Mouse (Mus musculus): ENCODE data around the gene Iqcj. TPM values are rescaled to one million over a fixed set of nuclear protein-coding genes. Genes with fewer than 3 reads are reported as not detected.

The Iqcj gene
- polyA plus RNA-seq, 1 experiment from 2014 or later: not detected

GRCm38 (mm10) chr3:67918098-67918497, 26.1 kb downstream of the Iqcj start:
- Histone ChIP-seq H3K4me1 (no peaks in the 10 kb centered on the region), H3K4me2 (no peak overlapping the region), H3K4me3 (no peak overlapping the region), H3K27me3 (no peaks in the 10 kb centered on the region), H3K27ac (no peak overlapping the region), H3K9ac (no peak overlapping the region), H3K9me3 (no peaks in the 10 kb centered on the region), H3K36me3 (no peaks in the 10 kb centered on the region)
- ATAC-seq (ENCODE audit: insufficient number of reproducible peaks, insufficient read depth, low FRiP score, low TSS enrichment, low read depth): no peak
- 83% methylated on average over 3 of the region's 3 CpGs for WGBS

- Histone ChIP-seq H3K27me3 (no peaks in the 10 kb centered on the region), H3K27ac (no peak overlapping the region), H3K36me3 (no peaks in the 10 kb centered on the region), H3K9me3 (no peaks in the 10 kb centered on the region), H3K9ac (no peak overlapping the region), H3K4me3 (no peak overlapping the region), H3K4me1 (no peaks in the 10 kb centered on the region), H3K4me2 (no peak overlapping the region)
- ATAC-seq (ENCODE audit: insufficient number of reproducible peaks, insufficient read depth, low FRiP score, low TSS enrichment, low read depth): 0 out of 2 replicates have a peak, but pooled peaks have one; percentile 32
- 61% methylated on average over 8 of the region's 8 CpGs for WGBS
Observed at GRCm38 (mm10) chr3:67918634-67919259, 26.7 kb downstream of the Iqcj start.

- Histone ChIP-seq H3K4me3 (no peak overlapping the region), H3K27ac (no peak overlapping the region), H3K27me3 (no peaks in the 10 kb centered on the region), H3K9ac (no peak overlapping the region), H3K36me3 (no peaks in the 10 kb centered on the region), H3K4me1 (no peaks in the 10 kb centered on the region), H3K4me2 (no peak overlapping the region), H3K9me3 (no peaks in the 10 kb centered on the region)
- ATAC-seq (ENCODE audit: insufficient number of reproducible peaks, insufficient read depth, low FRiP score, low TSS enrichment, low read depth): no peak
- 83% methylated on average over 4 of the region's 4 CpGs for WGBS
Observed at GRCm38 (mm10) chr3:67923095-67923494, 31.1 kb downstream of the Iqcj start.

- no peak for ATAC-seq (ENCODE audit: insufficient number of reproducible peaks, insufficient read depth, low FRiP score, low TSS enrichment, low read depth)
- whole genome bisulfite sequencing: 44% methylated on average over 2 of the region's 2 CpGs
- no peaks in the 10 kb centered on the region for H3K9me3 ChIP-seq
- H3K27me3 ChIP-seq: no peaks in the 10 kb centered on the region
- no peaks in the 10 kb centered on the region for H3K4me1 ChIP-seq
- H3K9ac ChIP-seq: no peak overlapping the region
- H3K27ac ChIP-seq: no peak overlapping the region
- H3K4me2 ChIP-seq: no peak overlapping the region
- H3K4me3 ChIP-seq: no peak overlapping the region
- no peaks in the 10 kb centered on the region for H3K36me3 ChIP-seq
Observed at GRCm38 (mm10) chr3:67925453-67925852, 33.4 kb downstream of the Iqcj start.

GRCm38 (mm10) chr3:67930424-67931133, 38.6 kb downstream of the Iqcj start:
- no peaks in the 10 kb centered on the region for H3K9me3 ChIP-seq
- no peak overlapping the region for H3K4me3 ChIP-seq
- no peak for ATAC-seq (ENCODE audit: insufficient number of reproducible peaks, insufficient read depth, low FRiP score, low TSS enrichment, low read depth)
- 85% methylated on average over 10 of the region's 10 CpGs for WGBS
- H3K4me1 ChIP-seq: no peaks in the 10 kb centered on the region
- no peaks in the 10 kb centered on the region for H3K36me3 ChIP-seq
- no peak overlapping the region for H3K9ac ChIP-seq
- no peaks in the 10 kb centered on the region for H3K27me3 ChIP-seq
- H3K4me2 ChIP-seq: no peak overlapping the region
- no peak overlapping the region for H3K27ac ChIP-seq

- Histone ChIP-seq H3K4me2 (no peak overlapping the region), H3K4me3 (no peak overlapping the region), H3K27ac (no peak overlapping the region), H3K27me3 (no peaks in the 10 kb centered on the region), H3K9ac (no peak overlapping the region), H3K36me3 (no peaks in the 10 kb centered on the region), H3K4me1 (no peaks in the 10 kb centered on the region), H3K9me3 (no peaks in the 10 kb centered on the region)
- 91% methylated on average over 8 of the region's 8 CpGs for WGBS
- no peak for ATAC-seq (ENCODE audit: insufficient number of reproducible peaks, insufficient read depth, low FRiP score, low TSS enrichment, low read depth)
Observed at GRCm38 (mm10) chr3:67931181-67931580, 39.2 kb downstream of the Iqcj start.

- Histone ChIP-seq H3K4me1 (no peaks in the 10 kb centered on the region), H3K4me3 (no peak overlapping the region), H3K27me3 (no peaks in the 10 kb centered on the region), H3K27ac (no peak overlapping the region), H3K9me3 (no peaks in the 10 kb centered on the region), H3K36me3 (no peaks in the 10 kb centered on the region), H3K9ac (no peak overlapping the region), H3K4me2 (no peak overlapping the region)
- no peak for ATAC-seq (ENCODE audit: insufficient number of reproducible peaks, insufficient read depth, low FRiP score, low TSS enrichment, low read depth)
- WGBS: 66% methylated on average over 3 of the region's 3 CpGs
Observed at GRCm38 (mm10) chr3:67931914-67932313, 39.9 kb downstream of the Iqcj start.

- Histone ChIP-seq H3K36me3 (no peaks in the 10 kb centered on the region), H3K4me1 (no peaks in the 10 kb centered on the region), H3K9me3 (no peaks in the 10 kb centered on the region), H3K27ac (no peak overlapping the region), H3K27me3 (no peaks in the 10 kb centered on the region), H3K4me2 (no peak overlapping the region), H3K4me3 (no peak overlapping the region), H3K9ac (no peak overlapping the region)
- 81% methylated on average over 3 of the region's 3 CpGs for WGBS
- ATAC-seq (ENCODE audit: insufficient number of reproducible peaks, insufficient read depth, low FRiP score, low TSS enrichment, low read depth): no peak
Observed at GRCm38 (mm10) chr3:67935829-67936228, 43.8 kb downstream of the Iqcj start.

- Histone ChIP-seq H3K9ac (no peak overlapping the region), H3K36me3 (no peaks in the 10 kb centered on the region), H3K27ac (no peak overlapping the region), H3K27me3 (no peaks in the 10 kb centered on the region), H3K4me2 (no peak overlapping the region), H3K4me3 (no peak overlapping the region), H3K4me1 (no peaks in the 10 kb centered on the region), H3K9me3 (no peaks in the 10 kb centered on the region)
- no peak for ATAC-seq (ENCODE audit: insufficient number of reproducible peaks, insufficient read depth, low FRiP score, low TSS enrichment, low read depth)
- WGBS: 82% methylated on average over 2 of the region's 2 CpGs
Observed at GRCm38 (mm10) chr3:67947000-67947399, 55.0 kb downstream of the Iqcj start.

- no peak overlapping the region for H3K9ac ChIP-seq
- peaks cover 15% of the 10 kb centered on the region for H3K4me1 ChIP-seq
- no peak overlapping the region for H3K4me2 ChIP-seq
- H3K27me3 ChIP-seq: no peaks in the 10 kb centered on the region
- H3K27ac ChIP-seq: no peak overlapping the region
- no peaks in the 10 kb centered on the region for H3K36me3 ChIP-seq
- no peaks in the 10 kb centered on the region for H3K9me3 ChIP-seq
- ATAC-seq (ENCODE audit: insufficient number of reproducible peaks, insufficient read depth, low FRiP score, low TSS enrichment, low read depth): no peak
- 41% methylated on average over 5 of the region's 5 CpGs for WGBS
- no peak overlapping the region for H3K4me3 ChIP-seq
Observed at GRCm38 (mm10) chr3:67952517-67952940, 60.5 kb downstream of the Iqcj start.

- no peak for ATAC-seq (ENCODE audit: insufficient number of reproducible peaks, insufficient read depth, low FRiP score, low TSS enrichment, low read depth)
- H3K4me3 ChIP-seq: no peak overlapping the region
- H3K4me2 ChIP-seq: no peak overlapping the region
- H3K27ac ChIP-seq: no peak overlapping the region
- H3K4me1 ChIP-seq: peaks cover 15% of the 10 kb centered on the region
- H3K36me3 ChIP-seq: no peaks in the 10 kb centered on the region
- no peak overlapping the region for H3K9ac ChIP-seq
- no peaks in the 10 kb centered on the region for H3K9me3 ChIP-seq
- H3K27me3 ChIP-seq: no peaks in the 10 kb centered on the region
- WGBS: 20% methylated on average over 5 of the region's 5 CpGs
Observed at GRCm38 (mm10) chr3:67954459-67955065, 62.5 kb downstream of the Iqcj start.

- H3K9ac ChIP-seq: no peak overlapping the region
- no peaks in the 10 kb centered on the region for H3K36me3 ChIP-seq
- H3K4me1 ChIP-seq: peaks cover 1% of the 10 kb centered on the region
- no peaks in the 10 kb centered on the region for H3K27me3 ChIP-seq
- no peaks in the 10 kb centered on the region for H3K9me3 ChIP-seq
- no peak overlapping the region for H3K27ac ChIP-seq
- ATAC-seq (ENCODE audit: insufficient number of reproducible peaks, insufficient read depth, low FRiP score, low TSS enrichment, low read depth): no peak
- WGBS: 55% methylated on average over 7 of the region's 7 CpGs
- H3K4me3 ChIP-seq: no peak overlapping the region
- no peak overlapping the region for H3K4me2 ChIP-seq
Observed at GRCm38 (mm10) chr3:67959672-67960071, 67.7 kb downstream of the Iqcj start.

All from embryonic facial prominence, embryonic 13.5 days (tissue).